Mouse (Mus musculus): ENCODE measurements around the gene Cdh24. TPM values are rescaled to one million over a fixed set of nuclear protein-coding genes. Genes with fewer than 3 reads are reported as not detected.
A peak's percentile ranks its signal among the peaks of the same experiment; 100 is the strongest.

Cdh24 gene
- total RNA-seq (2015; ENCODE audit: low replicate concordance), result 1.3 and 1.5 TPM in 2 replicates
- 2.4 and 5.0 TPM in 2 replicates for total RNA-seq (2017; ENCODE audit: low replicate concordance)

DNA sequence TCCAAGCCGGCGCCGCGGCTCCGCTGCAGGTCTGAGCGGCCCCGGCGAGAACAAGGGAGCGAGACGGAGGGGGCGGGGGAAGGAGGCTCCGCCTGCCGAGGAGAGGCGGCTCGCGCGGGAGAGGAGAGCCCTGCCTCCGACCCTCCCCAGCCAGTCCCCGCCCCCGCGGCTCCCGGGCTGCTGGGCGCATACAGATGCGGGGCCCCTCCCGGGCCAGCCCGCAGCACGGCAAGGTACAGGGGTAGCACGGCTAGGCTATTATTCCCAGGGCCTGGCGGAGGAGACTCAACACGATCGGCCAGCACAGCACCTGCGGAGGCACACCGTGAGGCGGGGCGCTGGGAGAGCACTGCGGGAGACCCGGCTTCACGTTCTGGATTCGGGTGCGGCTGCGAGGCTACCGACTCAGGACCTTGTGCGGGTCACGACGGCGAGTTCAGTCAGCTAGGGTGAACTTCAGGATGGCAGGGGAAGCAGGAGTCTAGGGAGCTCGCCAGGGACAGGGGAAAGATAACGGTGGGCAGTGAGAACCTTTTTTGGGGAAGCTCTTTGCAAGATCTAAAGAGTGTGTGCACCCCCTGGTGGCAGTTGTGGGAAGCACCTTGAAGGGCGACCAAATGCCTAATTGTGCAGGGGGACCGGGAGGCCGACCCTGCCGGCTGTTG is at the start of gene Cdh24:
Gene Cdh24 (minus strand): TSS at position 60 of the 665 bp plus-strand sequence.
- ATAC-seq (replicated peaks; ENCODE audit: low FRiP score, poor library complexity, severe bottlenecking), result peak; percentile 68

DNA sequence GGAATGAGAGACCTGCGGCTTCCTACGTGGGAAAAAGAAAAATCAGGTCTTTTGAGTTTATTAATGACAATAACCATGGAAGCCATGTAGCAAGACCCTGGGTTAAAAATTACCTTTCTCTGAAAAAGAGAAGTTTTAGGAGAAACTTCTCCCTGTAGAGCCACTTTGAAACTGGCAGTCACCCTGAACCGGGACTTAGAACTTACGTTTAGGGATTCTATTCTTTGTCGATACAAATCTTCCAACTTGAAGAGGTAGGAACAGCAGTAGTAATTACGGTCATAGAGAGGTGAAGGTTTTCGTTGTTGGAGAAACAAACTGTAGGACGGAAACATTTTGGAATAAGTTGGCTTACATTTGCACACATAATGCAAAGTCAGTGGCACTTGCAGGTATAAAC is 46.1 kb upstream of the Cdh24 start:
- no peak for ATAC-seq (replicated peaks; ENCODE audit: low FRiP score, poor library complexity, severe bottlenecking)

DNA sequence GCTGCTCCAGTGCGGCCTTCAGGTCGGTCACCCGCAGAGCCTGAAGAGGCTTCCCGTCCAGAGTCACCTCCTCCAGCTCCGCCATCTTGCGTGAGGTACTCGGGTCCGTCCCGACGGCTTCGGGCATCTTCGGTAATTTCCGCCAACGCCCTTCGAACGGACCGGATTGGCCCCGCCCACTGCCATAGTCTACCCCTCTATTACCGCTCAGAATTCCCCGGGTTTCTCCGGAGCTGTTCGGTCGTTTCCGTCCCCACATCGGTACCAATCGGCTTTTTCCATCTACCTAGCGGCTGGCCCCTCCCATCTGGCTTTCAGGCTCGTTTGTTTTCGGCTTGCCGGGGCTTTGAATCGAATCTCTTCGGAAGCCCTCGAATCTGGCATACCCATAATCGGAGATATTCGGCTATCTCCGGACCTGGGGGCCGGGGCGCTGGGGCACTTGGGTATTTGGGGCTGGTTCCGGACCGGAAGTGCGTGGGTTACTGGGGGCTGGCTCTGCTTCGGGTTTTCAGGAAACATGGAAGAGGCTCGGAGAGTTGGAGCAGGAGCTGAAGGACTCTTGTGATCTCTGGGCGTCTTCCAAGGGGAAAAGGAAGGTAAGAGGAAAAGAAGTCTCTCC is 45.5 kb upstream of the Cdh24 start, which contains the start of gene Acin1:
Gene Acin1 (minus strand): TSS at position 410 of the 622 bp plus-strand sequence.
- ATAC-seq (replicated peaks; ENCODE audit: low FRiP score, poor library complexity, severe bottlenecking), result peak; percentile 82

DNA sequence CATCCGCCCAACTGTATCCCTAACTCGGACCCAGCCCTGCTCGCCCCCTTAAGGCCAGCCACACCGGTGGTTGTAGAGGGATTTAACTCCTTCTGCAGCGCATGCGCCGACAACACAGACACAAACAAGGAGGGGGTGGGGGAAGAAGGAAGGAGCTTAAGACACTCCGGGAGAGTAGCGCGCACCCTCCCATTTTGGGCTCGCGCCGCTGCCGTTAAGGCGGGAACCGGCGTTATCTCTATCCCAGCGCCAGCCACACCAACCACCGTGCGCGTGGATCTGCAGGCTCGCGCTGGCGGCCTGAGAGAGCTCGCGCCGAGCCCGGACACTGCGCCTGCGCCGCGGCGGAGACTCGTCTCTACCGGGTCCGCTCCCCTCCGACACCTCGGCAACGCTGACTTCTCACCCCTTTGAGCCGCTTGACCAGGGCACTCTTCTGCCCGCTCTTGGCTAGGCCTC is 44.9 kb upstream of the Cdh24 start, which contains the start of gene 1700123O20Rik:
Gene 1700123O20Rik (plus strand): TSS at position 154 of the 459 bp plus-strand sequence.
- peak; percentile 77 for ATAC-seq (replicated peaks; ENCODE audit: low FRiP score, poor library complexity, severe bottlenecking)

DNA sequence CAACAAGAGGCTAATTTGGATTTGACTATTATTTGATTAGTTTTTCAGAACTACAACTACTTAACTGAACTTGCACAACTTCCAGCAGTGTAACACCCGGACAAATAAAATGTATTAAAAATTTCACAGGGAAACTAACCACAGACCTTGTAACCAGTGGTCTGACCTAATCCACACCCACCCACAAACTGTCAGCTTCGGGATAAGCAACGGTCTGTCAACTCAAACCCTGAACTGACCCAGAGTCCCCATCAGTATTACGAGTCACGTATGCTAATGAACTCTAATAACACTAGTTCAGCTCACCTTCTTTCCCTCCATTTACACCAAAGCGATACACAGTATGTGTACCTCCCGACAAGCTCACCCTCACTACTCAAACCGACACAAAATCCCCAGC is 44.3 kb upstream of the Cdh24 start:
- ATAC-seq (replicated peaks; ENCODE audit: low FRiP score, poor library complexity, severe bottlenecking), result peak; percentile 40

DNA sequence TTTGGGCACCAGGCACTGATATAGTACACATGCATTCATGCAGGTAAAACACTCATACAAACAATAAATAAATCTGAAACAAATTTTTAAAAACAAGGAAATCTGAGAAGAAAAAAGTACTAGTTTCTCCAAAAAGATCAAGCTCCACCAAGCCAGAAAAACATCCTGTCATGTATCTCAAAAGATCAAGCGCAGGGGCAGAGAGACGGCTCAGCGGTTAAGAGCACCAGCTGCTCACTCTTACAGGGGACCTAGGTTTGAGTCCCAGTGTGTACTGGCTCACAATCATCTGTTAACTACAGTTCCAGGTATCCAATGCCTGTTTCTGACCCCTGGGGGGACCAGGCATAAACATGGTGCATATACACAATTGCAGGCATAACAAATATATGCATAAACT is 41.2 kb upstream of the Cdh24 start:
- no peak for ATAC-seq (replicated peaks; ENCODE audit: low FRiP score, poor library complexity, severe bottlenecking)

DNA sequence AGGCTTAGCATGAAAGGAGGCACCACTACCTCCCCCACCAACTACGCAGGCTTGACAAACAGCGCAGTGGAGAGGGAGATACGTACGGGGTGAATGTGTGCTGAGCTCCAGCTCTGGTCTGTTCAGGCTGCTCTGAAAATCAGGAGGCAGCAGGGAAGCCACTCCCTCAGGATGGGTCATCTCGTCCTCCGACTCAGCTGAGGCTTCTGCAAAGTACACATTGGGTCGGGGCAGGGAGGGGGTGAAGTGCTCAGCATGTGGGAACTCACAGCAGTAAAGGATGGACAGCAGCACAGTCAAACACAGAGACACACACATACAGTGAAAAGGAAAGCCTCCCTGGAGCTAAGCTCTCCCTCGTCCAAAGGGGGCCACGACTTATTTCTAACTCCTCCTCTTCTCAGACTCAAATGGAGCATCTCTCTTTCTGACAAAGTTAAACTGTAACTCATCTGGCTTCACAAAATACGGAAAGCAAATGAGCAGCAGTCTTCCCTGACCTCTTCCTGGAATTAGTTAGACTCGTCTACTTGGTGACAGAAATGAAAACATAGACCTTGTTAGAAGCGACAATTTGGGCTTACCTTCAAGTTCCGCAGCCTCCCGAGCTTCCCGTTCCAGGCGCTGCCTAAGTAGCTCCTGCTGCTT is 37.6 kb upstream of the Cdh24 start:
- ATAC-seq (replicated peaks; ENCODE audit: low FRiP score, poor library complexity, severe bottlenecking), result no peak

DNA sequence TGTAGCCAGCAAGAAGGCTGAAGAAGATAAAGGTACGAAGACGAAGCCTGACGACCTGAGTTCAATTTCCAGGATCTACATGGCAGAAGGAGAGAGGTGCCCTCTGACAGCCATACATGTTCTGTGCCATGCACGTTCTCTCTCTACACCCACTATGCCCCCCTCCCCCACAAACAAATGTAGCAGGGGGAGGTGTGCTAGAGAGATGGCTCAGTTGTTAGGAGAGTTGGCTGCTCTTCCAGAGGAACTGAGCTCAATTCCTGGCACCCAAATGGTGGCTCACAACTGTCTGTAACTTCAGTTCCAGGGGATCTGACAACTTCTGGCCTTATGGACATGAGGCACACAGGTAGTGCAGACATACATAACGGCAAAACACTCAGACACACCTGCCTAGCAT is 35.1 kb upstream of the Cdh24 start:
- ATAC-seq (replicated peaks; ENCODE audit: low FRiP score, poor library complexity, severe bottlenecking), result no peak

DNA sequence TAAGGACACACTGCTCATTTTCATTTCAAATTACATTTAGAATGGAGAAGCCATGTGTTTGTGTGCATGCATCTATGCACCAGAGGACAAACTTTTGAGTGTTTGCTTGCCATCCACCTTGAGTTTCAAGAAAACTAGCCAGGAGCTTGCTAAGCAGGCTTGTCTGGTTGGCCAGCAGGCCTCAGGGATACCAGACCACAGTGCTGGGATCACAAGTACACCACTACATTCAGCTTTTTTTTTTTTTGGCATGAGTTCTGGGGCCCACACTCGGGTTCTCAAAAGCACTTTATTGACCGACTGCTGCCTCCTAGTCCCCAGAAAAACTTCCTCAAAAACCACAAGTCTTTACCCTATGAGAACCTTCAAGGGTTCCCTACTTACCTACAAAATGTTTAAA is 33.2 kb upstream of the Cdh24 start:
- no peak for ATAC-seq (replicated peaks; ENCODE audit: low FRiP score, poor library complexity, severe bottlenecking)

DNA sequence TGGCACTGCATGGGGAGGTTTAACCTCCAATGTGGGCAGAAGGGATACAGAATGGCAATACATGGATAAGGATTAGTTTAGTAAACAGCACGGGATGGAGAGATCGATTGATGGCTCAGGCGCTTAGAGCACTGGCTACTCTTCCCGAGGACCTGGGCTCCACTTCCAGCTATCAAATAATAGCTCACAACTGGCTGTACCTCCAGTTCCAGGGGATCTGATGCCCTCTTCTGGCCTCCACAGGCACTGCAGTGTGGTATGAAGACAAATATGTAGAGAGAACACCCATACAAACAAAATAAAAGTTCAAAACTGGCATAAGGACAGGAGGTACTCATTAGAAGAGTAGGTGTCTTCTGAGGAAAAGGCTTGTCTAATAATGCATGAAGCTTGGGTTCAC is 28.2 kb upstream of the Cdh24 start:
- ATAC-seq (replicated peaks; ENCODE audit: low FRiP score, poor library complexity, severe bottlenecking), result peak; percentile 71

DNA sequence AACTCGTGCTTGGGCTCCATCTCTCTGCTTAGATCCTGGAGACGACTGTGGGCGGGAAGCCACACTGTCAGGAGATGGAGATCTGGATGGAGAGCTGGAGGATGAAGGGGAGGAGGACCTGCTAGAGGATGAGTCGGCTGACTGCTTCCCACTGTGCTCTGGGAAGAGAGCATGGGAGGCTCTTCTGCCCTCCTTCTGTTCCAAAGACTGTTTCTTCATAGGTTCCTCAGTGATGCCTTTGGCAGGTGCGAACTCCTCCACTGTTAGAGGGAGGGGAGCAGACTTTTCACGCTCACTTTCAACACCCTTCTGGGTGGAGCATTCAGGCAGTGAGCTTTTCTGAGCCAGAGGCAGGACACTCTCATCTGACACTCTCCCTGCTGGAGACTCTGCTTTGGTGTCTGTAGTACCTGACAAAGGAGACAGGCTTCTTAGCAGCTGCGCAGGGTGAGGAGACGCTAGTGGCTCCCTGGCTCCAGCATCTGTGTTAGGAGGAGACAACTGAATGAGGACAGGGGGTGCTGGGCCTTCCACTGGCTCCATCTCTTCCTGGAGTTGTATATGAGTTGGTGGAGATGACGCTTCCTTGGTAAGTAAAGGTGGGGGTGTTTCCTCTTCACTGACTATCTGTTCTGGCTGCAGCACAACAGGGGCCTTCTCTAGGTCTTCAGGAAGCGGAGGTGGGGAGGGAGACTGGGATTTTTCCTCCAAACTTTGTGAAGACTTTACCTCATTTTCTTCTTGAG is 23.5 kb upstream of the Cdh24 start:
- no peak for ATAC-seq (replicated peaks; ENCODE audit: low FRiP score, poor library complexity, severe bottlenecking)

DNA sequence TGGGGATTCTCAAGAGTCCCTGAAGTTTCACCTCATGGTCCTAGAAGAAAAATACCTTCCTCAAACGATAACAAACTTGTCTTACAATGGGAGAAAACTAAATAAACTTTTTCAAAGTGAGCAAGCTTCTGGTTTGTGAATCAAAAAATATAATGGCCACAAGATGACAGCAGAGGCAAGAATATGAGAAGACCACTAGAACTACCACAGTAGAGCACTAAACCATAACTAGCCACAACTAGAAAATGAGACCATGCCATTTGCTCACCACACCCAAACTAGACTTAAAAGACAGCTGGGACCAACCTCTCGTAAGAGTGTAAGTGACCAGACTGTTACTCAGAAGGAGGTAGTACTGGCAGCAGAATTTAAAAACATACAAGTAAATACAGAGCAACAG is 18.8 kb upstream of the Cdh24 start:
- no peak for ATAC-seq (replicated peaks; ENCODE audit: low FRiP score, poor library complexity, severe bottlenecking)

DNA sequence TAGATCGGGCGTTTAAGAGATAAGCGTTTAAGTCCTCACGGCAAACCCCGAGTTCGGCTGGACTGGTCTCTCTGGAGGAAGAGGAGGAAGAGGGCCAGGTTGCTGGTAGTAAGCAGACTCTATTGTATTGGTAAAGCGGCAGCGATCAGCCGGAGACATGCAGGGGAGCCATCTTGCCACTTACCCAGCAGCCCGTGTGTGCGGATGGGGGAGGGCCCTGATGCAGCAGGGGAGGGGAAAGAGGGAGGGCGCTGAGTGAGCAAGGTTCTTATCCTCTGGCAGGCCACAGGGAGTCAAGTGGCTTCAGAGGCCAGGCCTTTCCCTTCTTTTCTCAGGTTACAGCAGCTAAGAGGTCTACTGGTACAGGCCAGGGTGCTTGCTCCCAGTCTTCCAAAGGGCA is 12.3 kb upstream of the Cdh24 start:
- ATAC-seq (replicated peaks; ENCODE audit: low FRiP score, poor library complexity, severe bottlenecking), result peak; percentile 93

DNA sequence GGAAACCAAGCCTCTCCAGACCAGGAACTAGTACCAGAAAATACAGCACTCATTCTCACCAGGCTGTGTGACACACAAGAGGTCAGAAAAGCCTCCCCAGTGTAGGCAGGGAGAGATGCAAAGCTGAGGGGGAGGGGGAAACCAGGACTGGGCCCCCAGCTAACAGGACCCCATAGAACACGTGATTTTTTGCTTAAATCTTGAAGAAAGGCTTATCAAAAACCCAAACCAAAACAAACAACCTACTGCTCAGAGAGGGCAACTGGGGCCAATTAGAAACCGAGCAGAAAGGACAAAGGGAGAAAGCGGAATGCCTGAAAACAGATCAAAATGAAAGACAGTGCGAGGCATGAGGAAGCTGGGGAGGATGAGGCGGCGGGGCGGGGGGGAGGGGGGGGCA is 11.6 kb upstream of the Cdh24 start:
- no peak for ATAC-seq (replicated peaks; ENCODE audit: low FRiP score, poor library complexity, severe bottlenecking)

DNA sequence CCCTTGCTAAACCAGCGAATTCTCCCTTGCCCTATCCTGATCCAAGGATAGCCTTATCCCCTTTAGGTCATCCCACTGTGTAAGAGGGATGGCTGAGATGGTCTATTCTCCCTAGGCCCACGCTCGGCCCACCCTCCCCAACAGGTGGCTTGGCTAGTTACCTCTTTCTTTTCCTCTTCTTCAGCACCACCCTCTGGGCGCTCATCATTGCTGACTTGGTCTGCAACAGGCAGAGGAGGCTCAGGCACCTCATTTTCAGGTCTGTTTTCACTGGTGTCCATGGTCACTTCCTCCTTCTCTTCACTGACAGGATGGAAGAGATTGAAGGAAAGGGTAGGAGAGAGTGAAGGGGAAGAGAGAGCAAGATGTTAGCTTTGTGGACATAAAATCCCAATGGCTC is 10.4 kb upstream of the Cdh24 start:
- ATAC-seq (replicated peaks; ENCODE audit: low FRiP score, poor library complexity, severe bottlenecking), result no peak

DNA sequence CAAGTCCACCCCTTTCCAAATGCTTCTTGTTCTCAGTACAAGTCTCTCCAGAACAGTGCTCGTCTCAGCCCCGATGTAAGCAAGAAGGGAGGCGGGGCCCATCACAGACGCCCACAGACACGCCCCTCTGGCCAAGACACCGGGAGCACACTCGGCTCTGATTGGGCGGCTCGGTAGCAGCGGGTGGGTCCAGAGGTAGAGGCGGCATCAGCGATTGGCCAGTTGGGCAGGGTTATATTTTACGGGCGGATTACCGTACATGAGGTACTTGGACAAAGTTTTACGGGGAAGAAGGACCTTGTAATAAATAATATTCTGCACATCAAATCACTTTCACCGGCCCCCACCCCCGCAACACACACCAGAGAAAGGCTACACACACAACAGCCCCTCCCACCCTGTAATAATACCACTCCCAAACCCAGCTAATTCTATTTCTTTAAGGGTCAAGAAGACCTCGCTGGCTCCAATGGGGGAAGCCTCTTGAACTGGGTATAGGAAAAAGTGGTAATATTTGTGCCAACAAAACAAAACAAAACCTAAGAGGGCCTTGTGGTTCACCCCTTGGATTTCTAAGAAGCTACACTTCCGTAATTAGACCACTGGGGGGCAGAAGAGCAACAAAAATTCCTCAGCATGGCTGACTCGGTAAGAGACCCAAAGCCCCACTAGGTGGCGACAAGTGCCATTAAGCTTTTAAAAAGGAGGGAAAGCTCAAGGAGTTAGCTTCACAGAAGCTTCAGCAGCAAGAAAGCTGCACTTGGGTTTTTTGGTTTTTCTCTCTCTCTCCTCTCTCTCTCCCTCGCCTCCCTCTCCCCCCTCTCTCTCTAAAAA is 9.7 kb upstream of the Cdh24 start:
- peak; percentile 66 for ATAC-seq (replicated peaks; ENCODE audit: low FRiP score, poor library complexity, severe bottlenecking)

DNA sequence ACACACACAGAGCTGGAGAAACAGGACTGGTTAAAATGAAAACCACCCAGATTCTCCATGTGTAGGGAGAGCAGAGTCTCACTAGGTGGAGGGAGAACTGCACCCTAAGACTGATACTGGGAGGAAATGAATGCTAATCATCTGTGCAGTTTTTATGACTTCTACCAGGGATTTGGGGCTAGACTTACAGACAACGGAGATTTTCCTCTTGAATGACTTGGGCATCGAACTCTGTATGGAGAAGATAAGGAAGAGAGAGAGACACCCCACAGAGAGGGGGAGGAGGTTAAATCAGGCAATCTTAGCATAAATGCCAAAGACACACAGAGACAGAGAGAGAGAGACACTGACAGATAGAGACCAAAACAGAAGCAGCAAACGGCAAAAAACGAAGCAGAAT is 6.7 kb upstream of the Cdh24 start:
- ATAC-seq (replicated peaks; ENCODE audit: low FRiP score, poor library complexity, severe bottlenecking), result no peak

DNA sequence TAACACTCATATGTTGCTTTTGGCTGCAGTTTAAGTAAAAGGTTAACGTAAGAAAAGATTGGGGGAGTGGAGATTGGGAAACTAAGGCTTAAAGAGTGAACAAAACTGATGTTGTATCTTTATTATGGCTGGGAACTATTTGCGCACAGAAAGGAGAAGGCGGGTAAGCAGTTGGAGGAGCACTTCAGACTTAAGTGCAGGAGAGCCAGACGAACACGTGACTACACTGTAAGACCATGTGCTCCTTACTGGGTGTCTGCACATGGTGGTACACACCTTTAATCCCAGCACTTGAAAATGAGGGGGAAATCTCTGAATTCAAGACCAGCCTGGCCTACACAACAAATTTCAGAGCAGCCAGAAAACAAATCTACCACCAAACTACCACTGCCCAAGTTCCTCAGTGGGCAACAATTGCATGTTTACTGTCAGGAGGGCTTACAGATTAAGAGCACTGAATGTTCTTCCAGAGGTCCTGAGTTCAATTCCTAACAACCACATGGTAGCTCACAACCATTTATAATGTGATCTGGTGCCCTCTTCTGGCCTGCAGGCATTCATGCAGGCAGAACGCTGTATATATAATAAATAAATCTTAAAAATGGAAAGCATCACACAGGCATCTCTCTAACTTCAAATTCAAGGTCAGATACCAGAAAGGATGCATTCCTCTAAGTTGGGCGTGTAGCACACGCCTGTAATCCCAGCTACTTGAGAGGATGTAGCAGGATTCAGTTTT is 5.9 kb upstream of the Cdh24 start:
- no peak for ATAC-seq (replicated peaks; ENCODE audit: low FRiP score, poor library complexity, severe bottlenecking)

DNA sequence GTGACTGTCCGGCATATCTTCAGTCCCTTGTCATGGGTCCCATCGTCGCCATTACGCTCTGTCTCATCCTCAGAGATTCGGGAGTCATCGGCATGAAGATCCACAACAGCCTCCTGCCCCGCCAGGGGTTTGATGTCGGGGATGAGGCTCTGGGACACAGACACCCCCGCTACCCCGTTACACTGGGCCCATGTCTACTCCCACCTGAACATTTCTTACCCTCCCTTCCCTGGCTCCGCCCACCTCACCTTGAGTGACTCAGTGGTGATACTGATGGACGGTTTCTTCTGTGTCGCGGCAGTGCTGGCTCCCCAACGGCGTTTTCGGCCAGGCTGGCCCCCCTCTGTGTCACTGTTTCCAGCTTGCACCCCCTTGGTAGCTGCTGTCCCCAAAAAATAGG is 5.3 kb upstream of the Cdh24 start:
- no peak for ATAC-seq (replicated peaks; ENCODE audit: low FRiP score, poor library complexity, severe bottlenecking)

Measured in erythroblast, adult 5-6 weeks (primary cell).